Mouse (Mus musculus): ENCODE data around the gene Apoa2.

The Apoa2 gene

GRCm38 (mm10) chr1:171260316-171260715 lies 35.5 kb downstream of the Apoa2 start:
- no peak for DNase-seq (ENCODE audit: low spot score in 2 of 2)

GRCm38 (mm10) chr1:171262594-171263130 lies 37.8 kb downstream of the Apoa2 start:
- DNase-seq (ENCODE audit: low spot score in 2 of 2), result no peak

- no peak for DNase-seq (ENCODE audit: low spot score in 2 of 2)
These were observed 38.3 kb downstream of the Apoa2 start for GRCm38 (mm10) chr1:171263185-171263611.

DNA sequence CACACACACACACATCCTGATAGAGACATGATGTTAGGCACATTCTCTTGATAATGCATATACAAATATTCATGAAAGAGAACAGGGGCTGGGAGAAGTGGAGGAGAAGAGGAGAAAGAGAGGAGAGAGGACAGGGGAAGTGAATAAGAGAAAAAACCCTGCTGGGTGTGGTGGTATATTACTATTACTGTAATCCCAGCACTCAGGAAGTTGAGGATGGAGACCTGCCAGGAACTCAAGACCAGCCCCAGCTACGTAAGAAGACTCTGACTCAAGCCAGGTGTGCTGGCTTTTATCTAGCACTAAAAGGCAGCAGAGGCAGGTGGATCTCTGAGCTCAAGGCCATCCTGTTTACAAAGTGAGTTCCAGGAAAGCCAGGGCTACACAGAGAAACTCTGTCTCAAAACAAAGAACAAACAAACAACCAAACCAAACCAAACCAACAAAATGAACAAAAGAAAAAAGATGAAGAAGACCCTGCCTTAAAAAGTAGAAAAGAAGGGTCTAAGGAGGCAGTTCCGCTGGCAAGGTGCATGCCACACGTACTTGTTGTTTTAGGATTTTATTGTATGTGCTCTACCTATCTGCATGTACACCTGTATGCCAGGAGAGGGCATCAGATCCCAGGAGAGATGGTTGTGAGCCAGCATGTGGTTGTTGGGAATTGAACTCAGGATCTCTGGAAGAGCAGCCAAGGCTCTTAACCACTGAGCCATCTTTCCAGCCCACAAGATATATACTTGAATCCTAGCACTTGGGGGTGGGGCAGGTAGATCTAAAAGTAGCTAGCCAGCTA lies 39.0 kb downstream of the Apoa2 start:
- no peak for DNase-seq (ENCODE audit: low spot score in 2 of 2)

GRCm38 (mm10) chr1:171265971-171266744 lies 41.3 kb downstream of the Apoa2 start:
- DNase-seq (ENCODE audit: low spot score in 2 of 2), result no peak

GRCm38 (mm10) chr1:171268341-171268740 lies 43.5 kb downstream of the Apoa2 start:
- no peak for DNase-seq (ENCODE audit: low spot score in 2 of 2)

DNA sequence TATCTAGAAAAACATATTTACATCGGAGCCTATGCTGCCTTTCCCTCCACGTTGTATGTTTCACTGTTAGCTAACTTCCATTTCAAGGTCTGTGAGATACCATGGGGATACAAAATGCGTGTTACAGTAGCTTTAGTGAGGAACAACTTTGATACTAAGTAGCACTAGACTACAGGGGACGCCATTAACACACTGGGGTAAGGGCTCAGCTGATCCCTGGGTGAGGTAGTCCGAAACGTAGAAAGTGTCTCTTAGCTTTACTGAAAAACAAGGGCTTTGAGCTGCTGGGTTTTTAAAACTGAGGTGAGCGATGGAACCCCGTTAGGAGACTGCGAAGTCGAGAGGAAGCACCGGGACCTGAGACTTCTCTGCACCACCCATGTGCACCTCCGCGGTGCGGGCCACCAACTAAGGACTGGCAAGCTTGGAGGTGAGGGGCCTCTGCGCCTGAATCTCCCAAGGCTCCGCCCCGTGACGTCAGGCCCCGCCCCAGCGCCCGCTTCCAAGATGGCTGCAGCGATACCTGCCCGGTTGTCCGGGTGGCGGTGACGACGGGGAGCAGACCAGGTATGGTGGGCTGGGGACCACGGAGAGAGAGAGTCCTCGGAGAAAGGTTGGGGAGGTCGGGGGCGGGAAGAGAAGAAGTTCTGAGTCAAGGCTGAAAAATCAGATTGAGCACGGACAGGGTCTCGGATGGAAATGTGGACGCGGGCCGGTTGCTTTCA lies 45.2 kb downstream of the Apoa2 start, which contains the start of gene B4galt3:
Gene B4galt3 (plus strand): TSS at position 481 of the 725 bp plus-strand sequence.
- DNase-seq (ENCODE audit: low spot score in 2 of 2), result peak; percentile 98 to 99

DNA sequence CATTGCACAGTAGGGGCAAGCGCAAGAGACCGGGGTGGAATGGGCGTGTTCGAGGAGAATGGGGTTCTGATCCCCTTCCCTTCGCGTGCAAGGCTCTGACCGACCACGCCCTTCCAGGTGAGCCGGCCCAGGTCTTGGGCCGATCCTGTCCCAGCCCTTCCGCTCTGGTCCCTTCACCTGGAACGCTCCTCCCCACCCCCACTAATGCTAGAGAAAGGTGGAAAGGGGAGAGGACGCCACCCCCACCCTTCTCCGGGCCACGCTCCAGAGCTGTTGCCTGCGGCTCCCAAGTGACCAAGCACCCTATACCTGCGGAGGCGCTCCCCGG lies 45.7 kb downstream of the Apoa2 start:
- no peak for DNase-seq (ENCODE audit: low spot score in 2 of 2)

DNA sequence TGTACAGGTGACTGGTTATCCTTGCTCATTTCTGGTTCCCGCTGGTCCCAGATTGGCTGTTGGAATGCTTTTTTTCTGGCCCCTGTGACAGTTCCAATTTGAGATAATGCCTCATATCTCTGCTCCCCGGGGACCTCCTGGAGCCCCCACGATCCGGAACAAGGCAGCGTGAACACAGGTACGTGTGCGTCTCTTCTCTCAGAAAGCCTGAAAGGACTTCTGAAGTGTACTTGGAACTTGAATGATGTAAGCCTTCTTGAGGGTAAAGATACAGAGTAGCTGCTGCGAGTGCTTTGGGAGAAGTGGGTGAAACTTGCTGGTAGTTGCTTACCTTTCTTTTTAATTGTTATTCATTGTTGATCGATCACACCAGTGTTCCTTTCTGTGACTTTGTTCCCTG lies 46.3 kb downstream of the Apoa2 start:
- no peak for DNase-seq (ENCODE audit: low spot score in 2 of 2)

- no peak for DNase-seq (ENCODE audit: low spot score in 2 of 2)
These were observed 46.8 kb downstream of the Apoa2 start for GRCm38 (mm10) chr1:171271622-171272021.

GRCm38 (mm10) chr1:171272086-171272485 lies 47.2 kb downstream of the Apoa2 start:
- DNase-seq (ENCODE audit: low spot score in 2 of 2), result no peak

GRCm38 (mm10) chr1:171274171-171274570 lies 49.3 kb downstream of the Apoa2 start:
- no peak for DNase-seq (ENCODE audit: low spot score in 2 of 2)

- DNase-seq (ENCODE audit: low spot score in 2 of 2), result no peak
These were observed 50.4 kb downstream of the Apoa2 start for GRCm38 (mm10) chr1:171275144-171275734.
